Mouse (Mus musculus) inflammation-experienced regulatory T-cells (primary cell): ENCODE results near the gene Qars. TPM values are rescaled to one million over a fixed set of nuclear protein-coding genes. Genes with fewer than 3 reads are reported as not detected.

ENCODE experiments used
- polyA plus RNA-seq, 2 experiments: library from polyadenylated mRNA; unstranded; fragments of 100-300 nt; shearing (Covaris generic); gene quantifications; one replicate each; pipeline ENCODE4 v1.2.1; 2017

The Qars gene
- polyA plus RNA-seq = 100 to 1,000 TPM in 1 of 2 experiments, 10 to 100 TPM in 1; 78.1 to 104 TPM

DNA sequence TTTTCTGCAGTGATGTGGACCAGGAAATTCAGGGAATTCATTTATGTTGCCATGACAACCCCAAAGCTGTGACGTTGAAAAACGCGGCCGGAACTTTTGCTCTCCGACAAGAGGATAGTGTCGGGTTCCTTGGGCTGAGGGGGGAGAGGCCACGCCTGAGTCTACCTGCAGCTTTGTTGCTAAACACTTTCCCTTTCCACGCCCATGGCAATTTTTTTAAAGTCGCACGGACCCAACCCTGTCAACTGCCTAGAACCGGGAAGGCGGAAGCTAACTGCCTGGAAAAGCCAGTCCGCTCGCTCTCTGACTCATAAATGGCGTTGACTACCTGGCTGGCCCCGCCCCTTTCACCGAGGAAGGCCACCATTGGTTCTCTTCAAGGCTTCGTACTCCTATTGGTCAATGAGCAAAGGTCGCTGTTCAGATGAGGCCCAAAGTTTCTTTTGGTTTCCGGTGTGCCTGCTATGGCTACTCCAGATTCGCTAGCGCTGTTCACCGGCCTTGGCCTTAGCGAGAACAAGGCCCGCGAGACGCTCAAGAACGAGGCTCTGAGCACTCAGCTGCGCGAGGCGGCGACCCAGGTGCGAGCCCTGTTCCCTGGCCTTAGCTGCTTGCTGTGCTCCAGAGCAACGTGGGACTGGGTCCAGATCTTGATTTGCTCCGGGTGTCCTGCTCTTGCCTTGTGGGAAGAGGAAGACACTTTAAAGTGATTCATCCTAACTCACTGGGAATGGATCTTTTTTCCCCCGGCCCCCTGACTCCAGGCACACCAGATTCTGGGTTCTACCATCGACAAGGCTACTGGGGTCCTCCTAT, at the start of gene Qars:
Qars (plus strand) TSS at position 88 of the 816 bp plus-strand sequence.

GRCm38 (mm10) chr9:108460319-108461178, 47.0 kb upstream of the Qars start, which contains the start of gene Ccdc71:
Ccdc71 (plus strand) TSS chr9:108460527.

GRCm38 (mm10) chr9:108461181-108461631, 46.3 kb upstream of the Qars start, which contains the start of gene Klhdc8b:
Klhdc8b (minus strand) TSS chr9:108461581.

GRCm38 (mm10) chr9:108479721-108480351, 27.7 kb upstream of the Qars start, which contains the start of gene Lamb2:
Lamb2 (plus strand) TSS chr9:108479736.

DNA sequence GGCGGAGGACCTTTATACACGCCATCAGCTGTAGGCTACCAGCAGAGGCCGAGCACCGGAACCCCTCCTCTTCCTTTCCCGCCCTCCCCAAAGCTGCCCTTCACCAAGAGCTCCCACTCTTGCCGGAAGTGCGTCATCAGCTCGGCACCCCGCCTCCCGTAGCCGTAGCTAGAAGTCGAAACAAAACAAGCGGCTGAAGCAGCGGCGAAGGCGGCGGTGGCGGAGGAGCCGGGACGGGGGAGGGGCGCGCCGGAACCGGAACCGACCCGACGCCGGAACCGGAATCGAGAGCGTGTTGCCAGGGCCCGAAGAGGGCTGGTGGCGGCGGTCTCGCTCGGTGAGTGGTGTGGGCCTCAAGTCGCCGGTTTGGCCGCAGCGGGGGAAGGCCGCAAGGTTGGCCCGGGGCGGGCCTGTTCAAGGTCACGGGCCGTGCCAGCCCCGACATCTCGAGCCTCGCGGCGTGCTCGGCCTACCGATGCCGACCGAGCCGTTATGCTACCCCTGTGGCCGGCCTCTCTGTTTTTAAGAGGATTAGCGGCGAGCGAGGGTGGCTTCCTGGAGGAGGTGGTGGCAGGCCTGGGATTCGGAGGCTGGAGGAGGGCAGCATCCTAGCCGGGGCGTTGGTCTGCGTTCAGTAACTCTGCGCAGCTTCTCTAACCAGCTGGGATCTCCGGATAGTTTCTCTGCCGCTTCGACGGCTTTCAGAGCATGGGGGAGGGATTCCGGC, 16.8 kb upstream of the Qars start, which contains the start of gene Usp19:
Usp19 (plus strand) TSS at position 44 of the 727 bp plus-strand sequence.

DNA sequence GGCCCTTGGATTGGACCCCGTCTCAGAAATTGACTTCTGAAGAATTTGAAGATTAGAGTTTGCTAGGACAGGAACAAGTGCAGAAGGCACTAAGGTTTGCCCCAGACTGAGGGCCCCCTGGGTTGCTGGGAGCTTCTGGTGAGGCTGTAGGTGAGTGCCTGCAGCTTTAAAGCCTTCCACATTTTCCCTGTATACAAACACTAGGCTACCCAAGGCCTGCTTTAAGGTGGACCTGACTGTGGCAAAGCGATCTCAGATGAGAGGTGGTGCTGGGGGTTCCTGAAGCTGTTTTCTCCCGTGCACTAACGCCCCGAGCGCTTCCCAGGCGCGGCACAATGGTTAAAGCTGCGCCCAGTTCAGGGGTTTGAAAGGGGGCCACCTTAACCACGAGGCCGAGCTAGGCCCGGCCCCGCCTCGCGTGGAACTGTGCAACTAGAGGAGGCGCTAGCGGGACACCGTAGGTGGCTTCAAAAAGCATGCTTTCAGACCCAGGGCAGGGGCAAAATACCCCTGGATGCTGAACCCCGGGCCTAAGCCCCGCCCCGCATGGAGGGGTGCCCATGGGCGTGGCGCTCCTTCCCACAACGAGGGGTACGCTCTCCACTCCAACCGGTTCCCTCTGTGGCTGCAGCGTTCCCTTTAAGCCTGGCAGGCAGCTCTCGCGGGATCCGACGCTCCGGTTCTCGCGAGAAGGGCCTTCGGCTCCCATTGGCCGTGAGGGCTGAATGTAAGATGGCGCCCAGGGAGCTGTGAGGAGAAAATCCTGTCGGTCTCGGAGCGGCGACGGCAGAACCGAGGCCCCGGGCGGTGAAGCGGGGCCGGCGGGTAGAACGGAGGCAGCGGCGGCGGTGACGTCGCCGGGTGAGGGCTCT, 9.1 kb downstream of the Qars start, which contains the start of gene Qrich1:
Qrich1 (plus strand) TSS at position 427 of the 872 bp plus-strand sequence.

DNA sequence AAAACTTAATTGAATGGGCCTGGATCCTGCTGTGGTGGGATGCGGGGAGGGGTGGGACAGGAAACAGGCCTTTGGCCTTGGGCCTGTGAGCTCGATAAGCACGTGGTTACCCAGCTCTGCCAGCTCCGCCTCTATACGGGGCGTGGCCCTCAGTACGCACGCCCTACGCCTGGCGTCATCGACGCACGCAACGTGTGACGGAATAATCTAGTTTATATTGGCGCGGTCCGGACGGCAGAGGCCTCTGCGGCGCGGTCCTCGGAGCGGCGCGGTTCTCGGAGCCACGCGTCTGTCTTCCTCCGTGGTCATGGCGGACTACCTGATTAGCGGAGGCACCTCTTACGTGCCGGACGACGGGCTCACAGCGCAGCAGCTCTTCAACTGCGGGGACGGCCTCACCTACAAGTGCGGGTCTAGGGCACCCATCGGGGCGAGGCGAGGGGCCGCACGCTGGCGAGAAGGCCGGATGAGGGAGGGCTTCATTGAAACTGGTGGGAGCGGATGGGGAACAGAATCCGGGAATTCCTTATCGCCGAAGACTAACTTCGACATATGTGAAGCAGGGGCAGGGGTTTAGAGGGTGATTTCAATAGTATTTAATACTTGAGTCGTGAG, 52.8 kb downstream of the Qars start, which contains the start of gene Impdh2:
Impdh2 (plus strand) TSS at position 60 of the 615 bp plus-strand sequence.

Other genes with a start within 250 kb of the Qars start
- 10 to 100 TPM; 12.6 to 15.8 TPM for gene Dag1, start 243.7 kb upstream of the Qars start, polyA plus RNA-seq
- gene Nicn1, start 217.3 kb upstream of the Qars start, polyA plus RNA-seq = 1 to 10 TPM; 1.3 to 3.2 TPM
- gene Amt, start 210.9 kb upstream of the Qars start, polyA plus RNA-seq = under 1 TPM; 0.47 to 0.89 TPM
- gene Rhoa, start 201.6 kb upstream of the Qars start, polyA plus RNA-seq = 100 to 1,000 TPM; 352 to 371 TPM
- 10 to 100 TPM; 13.0 to 15.4 TPM for gene Tcta, start 201.5 kb upstream of the Qars start, polyA plus RNA-seq
- gene Gpx1, start 168.8 kb upstream of the Qars start, polyA plus RNA-seq = 100 to 1,000 TPM; 526 to 558 TPM
- 100 to 1,000 TPM; 146 to 173 TPM for gene Usp4, start 159.9 kb upstream of the Qars start, polyA plus RNA-seq
- gene 1700102P08Rik, start 114.9 kb upstream of the Qars start, polyA plus RNA-seq = 1 to 10 TPM; 2.6 to 3.9 TPM
- gene Ccdc36, start 79.2 kb upstream of the Qars start, polyA plus RNA-seq = 1 to 10 TPM in 1 of 2 experiments, not detected in 1; 1.8 TPM
- not detected for gene BC048562, start 71.2 kb upstream of the Qars start, polyA plus RNA-seq
- gene Ccdc71, start 47.2 kb upstream of the Qars start, polyA plus RNA-seq = 10 to 100 TPM; 41.9 to 48.2 TPM
- gene Klhdc8b, start 46.1 kb upstream of the Qars start, polyA plus RNA-seq = 1 to 10 TPM; 8.2 to 8.3 TPM
- gene Lamb2, start 28.0 kb upstream of the Qars start, polyA plus RNA-seq = 1 to 10 TPM in 1 of 2 experiments, under 1 TPM in 1; 0.57 to 4.7 TPM
- gene Usp19, start 17.1 kb upstream of the Qars start, polyA plus RNA-seq = 100 to 1,000 TPM; 116 to 142 TPM
- gene Qrich1, start 9.1 kb downstream of the Qars start, polyA plus RNA-seq = 100 to 1,000 TPM; 143 to 144 TPM
- gene Impdh2, start 52.6 kb downstream of the Qars start, polyA plus RNA-seq = 10 to 100 TPM; 65.6 to 70.4 TPM
- 10 to 100 TPM; 64.1 to 70.8 TPM for gene Ndufaf3, start 59.7 kb downstream of the Qars start, polyA plus RNA-seq
- 100 to 1,000 TPM; 102 to 133 TPM for gene Dalrd3, start 62.2 kb downstream of the Qars start, polyA plus RNA-seq
- 10 to 100 TPM; 56.5 to 71.2 TPM for gene Wdr6, start 71.0 kb downstream of the Qars start, polyA plus RNA-seq
- gene P4htm, start 90.0 kb downstream of the Qars start, polyA plus RNA-seq = 10 to 100 TPM; 10.1 to 18.2 TPM
- 10 to 100 TPM; 73.3 to 80.5 TPM for gene Arih2, start 141.7 kb downstream of the Qars start, polyA plus RNA-seq
- 10 to 100 TPM; 40.7 to 49.3 TPM for gene Slc25a20, start 154.4 kb downstream of the Qars start, polyA plus RNA-seq
- gene Prkar2a, start 181.6 kb downstream of the Qars start, polyA plus RNA-seq = 10 to 100 TPM; 11.9 to 32.9 TPM